Mouse (Mus musculus) ES-E14 (cell line): ENCODE measurements around the gene Sox13. TPM values are rescaled to one million over a fixed set of nuclear protein-coding genes. Genes with fewer than 3 reads are reported as not detected.

Experiments
- DNase-seq: peaks from one replicate; pipeline ENCODE4 v3.0.0-alpha.2; 2013; ENCODE audit warnings: low read depth, low spot score
- H3K27ac ChIP-seq: 2 replicates; pipeline ENCODE4 v1.5.1; 2012; ENCODE audit warnings: low read depth, mild to moderate bottlenecking, low read length, moderate library complexity, mixed read lengths; ENCODE audit not compliant: poor library complexity, insufficient read depth, severe bottlenecking
- H3K36me3 ChIP-seq: 2 replicates; pipeline ENCODE4 v1.6.1; 2012; ENCODE audit warnings: mild to moderate bottlenecking, low read length, moderate library complexity, mixed read lengths; ENCODE audit not compliant: control insufficient read depth, poor library complexity, insufficient read depth, severe bottlenecking
- H3K4me1 ChIP-seq, 2 experiments: fragments of 150-350 bp in 1 of 2; sonication (generic) in 1 of 2; 2 replicates each; pipeline ENCODE4 v1.6.1; 2012; ENCODE audit warnings: low read length in 2 of 2, mild to moderate bottlenecking in 1 of 2, mixed read lengths in 1 of 2; ENCODE audit not compliant: control insufficient read depth in 2 of 2, insufficient read depth in 2 of 2, poor library complexity in 1 of 2
- H3K4me3 ChIP-seq, 2 experiments: fragments of 150-350 bp in 1 of 2; sonication (generic) in 1 of 2; 2 replicates each; pipeline ENCODE4 v1.5.1; 2012; ENCODE audit warnings: low read length in 2 of 2, low read depth in 1 of 2, mild to moderate bottlenecking in 1 of 2, mixed read lengths in 1 of 2; ENCODE audit not compliant: insufficient read depth in 1 of 2, poor library complexity in 1 of 2, severe bottlenecking in 1 of 2
- H3K9ac ChIP-seq: 2 replicates; pipeline ENCODE4 v1.6.1; 2012; ENCODE audit warnings: low read depth, mild to moderate bottlenecking, low read length, mixed read lengths; ENCODE audit not compliant: poor library complexity, insufficient read depth, severe bottlenecking
- H3K9me3 ChIP-seq: fragments of 150-350 bp; sonication (generic); 2 replicates; pipeline ENCODE4 v1.6.1; 2012; ENCODE audit warnings: low read depth, mild to moderate bottlenecking, low read length; ENCODE audit not compliant: control insufficient read depth, insufficient read depth
- CHD2 ChIP-seq: IDR thresholded peaks from 2 replicates; pipeline ENCODE4 v1.6.1; 2014; ENCODE audit warnings: mild to moderate bottlenecking, low read depth, low read length, inconsistent platforms
- HCFC1 ChIP-seq: IDR thresholded peaks from 2 replicates; pipeline ENCODE4 v1.6.1; 2012; ENCODE audit warnings: low read length, inconsistent platforms, borderline replicate concordance; ENCODE audit not compliant: insufficient read depth
- MAFK ChIP-seq: IDR thresholded peaks from 2 replicates; pipeline ENCODE4 v1.6.1; 2014; ENCODE audit warnings: mild to moderate bottlenecking, low read depth, low read length, inconsistent platforms; ENCODE audit not compliant: insufficient read depth
- ZC3H11A ChIP-seq: IDR thresholded peaks from 2 replicates; pipeline ENCODE4 v1.6.1; 2012; ENCODE audit warnings: low read depth, mild to moderate bottlenecking, inconsistent platforms, low read length, borderline replicate concordance
- ZNF384 ChIP-seq: IDR thresholded peaks from 2 replicates; pipeline ENCODE4 v1.6.1; 2012; ENCODE audit warnings: low read depth, low read length, inconsistent platforms
- in situ Hi-C, 2 experiments: fragments of 600-800 bp; cut with MboI; formaldehyde crosslinking; loops; one replicate each; pipeline ENCODE4 v1.15.1; 2025; ENCODE audit warnings: low sequenced_read_pairs in 2 of 2, inconsistent platforms in 1 of 2; ENCODE audit not compliant: unreplicated experiment in 2 of 2
- total RNA-seq: library from RNA; depleted of rRNA; stranded (reverse); fragments of 300-350 nt; gene quantifications from 2 replicates; pipeline ENCODE4 v1.2.3, GENCODE M21; 2012

The Sox13 gene
- total RNA-seq, 1 experiment = 11.1 TPM

GRCm38 (mm10) chr1:133417539-133417938 is 6.6 kb downstream of the Sox13 start:
- no peak for DNase-seq
- H3K4me3 ChIP-seq = no peak overlapping the region; a peak in 1 of 4 replicates

GRCm38 (mm10) chr1:133417113-133417512 is 7.1 kb downstream of the Sox13 start:
- no peak for DNase-seq
- no peak for TF ChIP-seq ZNF384
- no peak for TF ChIP-seq HCFC1
- no peak for TF ChIP-seq CHD2
- no peak for TF ChIP-seq MAFK
- TF ChIP-seq ZC3H11A = no peak
- Histone ChIP-seq H3K27ac (no peak overlapping the region), H3K36me3 (no peaks in the 10 kb centered on the region), H3K4me1 (peaks cover 11 to 43% of the 10 kb centered on the region in 2 experiments), H3K4me3 (no peak overlapping the region), H3K9ac (no peak overlapping the region), H3K9me3 (no peaks in the 10 kb centered on the region)
- in situ Hi-C loops = no loop called here

More at GRCm38 (mm10) chr1:133417539-133417938, 6.6 kb downstream of the Sox13 start:
- H3K4me1 ChIP-seq = peaks cover 11 to 43% of the 10 kb centered on the region in 2 experiments
- no peaks in the 10 kb centered on the region for H3K9me3 ChIP-seq
- H3K36me3 ChIP-seq = no peaks in the 10 kb centered on the region
- in situ Hi-C loops = no loop called here
- TF ChIP-seq MAFK = no peak
- TF ChIP-seq CHD2 = no peak
- TF ChIP-seq ZNF384 = no peak
- TF ChIP-seq ZC3H11A = no peak
- no peak for TF ChIP-seq HCFC1
- no peak overlapping the region for H3K27ac ChIP-seq
- no peak overlapping the region for H3K9ac ChIP-seq

GRCm38 (mm10) chr1:133416472-133416871 is 7.7 kb downstream of the Sox13 start:
- Histone ChIP-seq H3K4me1 (peaks cover 12 to 48% of the 10 kb centered on the region in 2 experiments), H3K36me3 (no peaks in the 10 kb centered on the region), H3K4me3 (no peak overlapping the region), H3K9ac (no peak overlapping the region), H3K9me3 (no peaks in the 10 kb centered on the region), H3K27ac (no peak overlapping the region)
- no peak for TF ChIP-seq ZNF384
- no peak for TF ChIP-seq CHD2
- TF ChIP-seq ZC3H11A = no peak
- no peak for TF ChIP-seq HCFC1
- TF ChIP-seq MAFK = no peak
- no peak for DNase-seq
- in situ Hi-C loops = no loop called here

- H3K4me1 ChIP-seq = peaks cover 16 to 51% of the 10 kb centered on the region in 2 experiments
- in situ Hi-C loops = no loop called here
- DNase-seq = no peak
- TF ChIP-seq ZC3H11A (no peak), ZNF384 (no peak), HCFC1 (no peak), MAFK (no peak), CHD2 (no peak)
- no peak overlapping the region for H3K27ac ChIP-seq
- H3K9me3 ChIP-seq = no peaks in the 10 kb centered on the region
- H3K9ac ChIP-seq = no peak overlapping the region
- no peak overlapping the region for H3K4me3 ChIP-seq
- H3K36me3 ChIP-seq = no peaks in the 10 kb centered on the region
Measured at GRCm38 (mm10) chr1:133415505-133415904, 8.7 kb downstream of the Sox13 start.

GRCm38 (mm10) chr1:133415086-133415485 is 9.1 kb downstream of the Sox13 start:
- Histone ChIP-seq H3K27ac (no peak overlapping the region), H3K9me3 (no peaks in the 10 kb centered on the region), H3K4me3 (no peak overlapping the region), H3K36me3 (no peaks in the 10 kb centered on the region), H3K9ac (no peak overlapping the region), H3K4me1 (peaks cover 16 to 53% of the 10 kb centered on the region in 2 experiments)
- TF ChIP-seq HCFC1 = no peak
- TF ChIP-seq CHD2 = no peak
- TF ChIP-seq MAFK = no peak
- no peak for TF ChIP-seq ZNF384
- no peak for TF ChIP-seq ZC3H11A
- in situ Hi-C loops = no loop called here
- no peak for DNase-seq
